Mouse (Mus musculus) heart, postnatal 0 days (tissue): Measurements from ENCODE around the gene Kif2a.

ENCODE experiments used
- CTCF ChIP-seq: IDR thresholded peaks from 2 replicates; pipeline ENCODE4 v1.5.1; 2016; ENCODE audit warnings: antibody characterized with exemption, control low read depth, low read depth
- EP300 ChIP-seq: IDR thresholded peaks from 2 replicates; pipeline ENCODE4 v1.6.1; 2016; ENCODE audit warnings: antibody characterized with exemption, low read depth

DNA sequence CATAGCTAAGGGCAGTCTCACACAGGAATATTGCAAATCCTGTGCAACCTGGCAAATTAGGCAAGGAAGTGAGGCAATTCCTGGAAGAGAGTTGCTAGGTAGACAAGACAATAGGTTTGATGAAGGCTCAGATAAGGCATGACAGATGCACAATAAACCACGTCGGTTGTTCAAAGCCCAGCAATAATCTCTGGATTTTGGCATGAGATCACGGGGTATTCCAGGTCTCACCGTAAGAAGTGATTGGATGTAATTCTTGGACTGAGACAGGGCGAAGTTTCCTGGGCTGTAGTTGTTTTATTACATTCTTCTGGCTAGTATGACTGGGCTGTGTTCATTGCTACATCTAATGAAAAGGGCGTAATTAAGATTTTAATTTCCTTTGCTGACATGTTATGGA lies 20.6 kb upstream of the Kif2a start:
- TF ChIP-seq CTCF: no peak
- no peak for TF ChIP-seq EP300
